8 mouse cellular contexts compared by ENCODE assay signal in the genomic region with DNA sequence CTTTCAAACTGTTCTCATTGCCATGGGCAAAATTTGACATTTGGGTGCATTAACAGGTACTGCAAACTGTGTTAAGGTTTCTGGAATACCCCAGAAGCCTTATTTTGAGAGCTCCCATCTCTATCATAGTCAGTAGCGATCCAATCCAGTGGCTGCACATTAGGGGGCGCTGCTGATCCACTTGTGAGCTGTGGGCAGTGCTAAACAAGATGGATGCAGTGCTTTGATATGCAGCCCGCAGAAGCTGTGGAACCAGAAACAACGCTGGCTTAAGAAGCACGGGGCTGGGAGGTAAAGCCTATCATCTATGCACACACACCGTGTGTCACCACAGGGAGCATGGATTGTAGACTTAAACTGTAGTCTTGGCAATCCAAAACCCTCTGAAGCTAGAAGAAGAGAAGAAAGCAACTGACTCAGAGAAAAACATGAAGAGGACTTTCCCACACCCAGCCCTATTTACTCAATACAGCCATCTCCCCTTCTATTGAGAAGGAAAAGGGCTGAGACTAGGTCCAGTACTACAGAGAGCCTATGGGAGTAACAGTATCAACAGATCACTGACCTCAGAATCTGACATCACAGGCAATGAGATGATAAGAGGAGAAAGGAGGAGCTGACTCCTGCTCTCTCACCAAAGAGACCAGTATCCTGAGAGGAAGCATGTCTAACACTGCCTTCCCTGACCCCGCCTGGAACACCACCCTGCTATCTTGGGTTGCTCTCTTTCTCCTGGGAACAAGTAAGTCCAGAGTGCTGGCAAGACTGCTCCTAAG.
DNase-seq lines count a peak whose midpoint lies in the region; ATAC-seq and TF ChIP-seq lines count a peak whose summit lies in the region.

No protein-coding gene starts in this region.

- intact Hi-C loops in gastrocnemius, adult 2 months (cut with DNase I), result no loop called here
- intact Hi-C loops in left cerebral cortex, postnatal 25 days (cut with DNase I), result no loop called here

- H3K27me3 ChIP-seq in midbrain, embryonic 12.5 days, result no peaks in the 10 kb centered on the region

- WGBS in midbrain, embryonic 12.5 days, result 13% methylated on average over 7 of the region's 7 CpGs

- no peak overlapping the region for H3K27ac ChIP-seq in gastrocnemius, adult 2 months
- H3K27ac ChIP-seq in midbrain, embryonic 12.5 days (replicated peaks), result no peak overlapping the region

- H3K36me3 ChIP-seq in midbrain, embryonic 12.5 days, result no peaks in the 10 kb centered on the region

- peak overlapping the region; percentile 19; the same call in 1 of the 2 replicates for H3K4me2 ChIP-seq in midbrain, embryonic 12.5 days (replicated peaks)

- DNase-seq in gastrocnemius, adult 2 months, result peak; percentile 35
- no peak for DNase-seq in gastrocnemius, postnatal 25 days
- DNase-seq in cerebellum, postnatal 10 days, result peak; percentile 80 to 81
- peak; percentile 22 for DNase-seq in gastrocnemius, postnatal 10 days
- DNase-seq in left cerebral cortex, postnatal 25 days (ENCODE audit: low spot score in 2 of 2), result peak; percentile 38 to 78
- DNase-seq in spleen, adult 12 weeks (ENCODE audit: low spot score), result peak; percentile 57

- ATAC-seq in inflammation-experienced regulatory T-cells, adult 6 months, result peak; percentile 60
- peak; percentile 70 for ATAC-seq in midbrain, embryonic 12.5 days (ENCODE audit: low FRiP score, low read depth)

- H3K9me3 ChIP-seq in midbrain, embryonic 12.5 days, result no peaks in the 10 kb centered on the region

- peak; percentile 29; the same call in 1 of the 2 replicates for TF ChIP-seq CTCF in gastrocnemius, adult 2 months (IDR thresholded peaks at IDR 0.05)

- no peak overlapping the region for H3K9ac ChIP-seq in midbrain, embryonic 12.5 days (replicated peaks)

- no peaks in the 10 kb centered on the region for H3K4me1 ChIP-seq in midbrain, embryonic 12.5 days

- no peak overlapping the region for H3K4me3 ChIP-seq in gastrocnemius, adult 2 months
- H3K4me3 ChIP-seq in midbrain, embryonic 12.5 days, result no peak overlapping the region
